Mouse (Mus musculus) CH12.LX (cell line): ENCODE data around the gene Gtf3c5. TPM values are rescaled to one million over a fixed set of nuclear protein-coding genes. Genes with fewer than 3 reads are reported as not detected.

Experiments used
- DNase-seq: peaks from one replicate; pipeline ENCODE4 v3.0.0-alpha.2; 2013; ENCODE audit errors: extremely low read depth
- H3K27ac ChIP-seq: 2 replicates; pipeline ENCODE4 v1.5.1; 2012; ENCODE audit warnings: low read depth, mild to moderate bottlenecking, control low read depth, moderate library complexity; ENCODE audit not compliant: insufficient read depth
- H3K27me3 ChIP-seq: replicated peaks from 2 replicates; pipeline ENCODE3; 2012; ENCODE audit warnings: inconsistent platforms
- H3K36me3 ChIP-seq, 2 experiments: replicated peaks in 1 of 2; 2 replicates each; pipeline versions ENCODE3 to v1.6.1; 2012; ENCODE audit warnings: inconsistent platforms in 1 of 2, low read length in 1 of 2, mild to moderate bottlenecking in 1 of 2, mixed read lengths in 1 of 2, moderate library complexity in 1 of 2; ENCODE audit not compliant: control insufficient read depth in 1 of 2, insufficient read depth in 1 of 2
- H3K4me1 ChIP-seq, 2 experiments: 2 replicates each; pipeline ENCODE4 v1.6.1; 2012; ENCODE audit warnings: inconsistent platforms in 1 of 2, moderate library complexity in 1 of 2; ENCODE audit not compliant: insufficient read depth in 2 of 2, control insufficient read depth in 1 of 2
- H3K4me2 ChIP-seq: 2 replicates; pipeline ENCODE4 v1.6.1; 2012; ENCODE audit warnings: low read depth, mild to moderate bottlenecking, control low read depth; ENCODE audit not compliant: poor library complexity, insufficient read depth, severe bottlenecking
- H3K4me3 ChIP-seq, 3 experiments: fragments of 150-350 bp in 1 of 3; sonication (generic) in 1 of 3; replicated peaks in 1 of 3; 2 replicates each; pipeline versions ENCODE3 to v1.5.1; 2011 to 2012; ENCODE audit warnings: low read depth in 2 of 3, low read length in 2 of 3, mild to moderate bottlenecking in 2 of 3, moderate library complexity in 2 of 3, control low read depth in 1 of 3, improper control_type of control experiment in 1 of 3, inconsistent platforms in 1 of 3, mixed read lengths in 1 of 3; ENCODE audit not compliant: poor library complexity in 1 of 3
- H3K79me2 ChIP-seq: replicated peaks from 2 replicates; pipeline ENCODE4 v1.6.1; 2012; ENCODE audit warnings: mild to moderate bottlenecking, moderate library complexity; ENCODE audit not compliant: control insufficient read depth, poor library complexity, insufficient read depth, severe bottlenecking; ENCODE audit errors: extremely low read depth
- H3K9ac ChIP-seq: 2 replicates; pipeline ENCODE4 v1.6.1; 2012; ENCODE audit warnings: low read depth, mild to moderate bottlenecking, control low read depth, moderate library complexity; ENCODE audit not compliant: insufficient read depth
- H3K9me3 ChIP-seq: replicated peaks from 2 replicates; pipeline ENCODE3; 2012; ENCODE audit warnings: low read length, inconsistent platforms, mixed read lengths
- BHLHE40 ChIP-seq: IDR thresholded peaks from 2 replicates; pipeline ENCODE4 v1.6.1; 2011; ENCODE audit warnings: mild to moderate bottlenecking, low read depth, low read length, improper control_type of control experiment
- CHD2 ChIP-seq: IDR thresholded peaks from 2 replicates; pipeline ENCODE4 v1.6.1; 2011; ENCODE audit warnings: low read length, improper control_type of control experiment
- CTCF ChIP-seq, 2 experiments: IDR thresholded peaks in 1 of 2; conservative IDR thresholded peaks in 1 of 2; 2 replicates each; pipeline ENCODE4 v1.5.1; 2011 to 2012; ENCODE audit warnings: low read depth in 2 of 2, low read length in 2 of 2, improper control_type of control experiment in 1 of 2, inconsistent platforms in 1 of 2, mild to moderate bottlenecking in 1 of 2, moderate library complexity in 1 of 2
- E2F4 ChIP-seq: IDR thresholded peaks from 2 replicates; pipeline ENCODE4 v1.6.1; 2011; ENCODE audit warnings: low read depth, low read length, improper control_type of control experiment; ENCODE audit not compliant: insufficient replicate concordance
- ELF1 ChIP-seq: IDR thresholded peaks from 2 replicates; pipeline ENCODE4 v1.6.1; 2014; ENCODE audit warnings: low read depth, mild to moderate bottlenecking, inconsistent platforms, low read length, improper control_type of control experiment
- EP300 ChIP-seq: IDR thresholded peaks from 2 replicates; pipeline ENCODE4 v1.6.1; 2011; ENCODE audit warnings: low read length, improper control_type of control experiment
- ETS1 ChIP-seq: conservative IDR thresholded peaks from 2 replicates; pipeline ENCODE4 v1.6.1; 2012; ENCODE audit warnings: low read depth, mild to moderate bottlenecking, inconsistent platforms, low read length, improper control_type of control experiment, moderate library complexity
- GABPA ChIP-seq: IDR thresholded peaks from 2 replicates; pipeline ENCODE4 v1.6.1; 2012; ENCODE audit warnings: low read depth, low read length, improper control_type of control experiment, inconsistent platforms; ENCODE audit not compliant: insufficient replicate concordance
- JUN ChIP-seq: IDR thresholded peaks from 2 replicates; pipeline ENCODE4 v1.6.1; 2011; ENCODE audit warnings: low read depth, mild to moderate bottlenecking, low read length, improper control_type of control experiment, moderate library complexity; ENCODE audit not compliant: insufficient read depth
- JUND ChIP-seq: conservative IDR thresholded peaks from 2 replicates; pipeline ENCODE4 v1.6.1; 2011; ENCODE audit warnings: low read depth, low read length, improper control_type of control experiment
- KAT2A ChIP-seq: IDR thresholded peaks from 2 replicates; pipeline ENCODE4 v1.6.1; 2012; ENCODE audit warnings: low read length, improper control_type of control experiment, inconsistent platforms; ENCODE audit not compliant: insufficient replicate concordance
- MAZ ChIP-seq: IDR thresholded peaks from 2 replicates; pipeline ENCODE4 v1.6.1; 2012; ENCODE audit warnings: low read depth, mild to moderate bottlenecking, inconsistent platforms, low read length, improper control_type of control experiment, moderate library complexity
- MEF2A ChIP-seq: IDR thresholded peaks from 2 replicates; pipeline ENCODE4 v1.6.1; 2014; ENCODE audit warnings: low read depth, mild to moderate bottlenecking, inconsistent platforms, low read length, improper control_type of control experiment, borderline replicate concordance
- NELFE ChIP-seq: IDR thresholded peaks from 2 replicates; pipeline ENCODE4 v1.6.1; 2011; ENCODE audit warnings: low read depth, low read length, improper control_type of control experiment
- PAX5 ChIP-seq: IDR thresholded peaks from 2 replicates; pipeline ENCODE4 v1.6.1; 2012; ENCODE audit warnings: low read length, inconsistent platforms, mixed read lengths
- POLR2A ChIP-seq: IDR thresholded peaks from 2 replicates; pipeline ENCODE4 v1.6.1; 2011; ENCODE audit warnings: low read depth, mild to moderate bottlenecking, improper control_type of control experiment, low read length
- POLR2AphosphoS2 ChIP-seq: IDR thresholded peaks from 2 replicates; pipeline ENCODE4 v1.6.1; 2011; ENCODE audit warnings: low read depth, low read length, improper control_type of control experiment
- RAD21 ChIP-seq: IDR thresholded peaks from 2 replicates; pipeline ENCODE4 v1.6.1; 2011; ENCODE audit warnings: low read depth, mild to moderate bottlenecking, low read length, improper control_type of control experiment, moderate library complexity
- RCOR1 ChIP-seq: conservative IDR thresholded peaks from 2 replicates; pipeline ENCODE4 v1.6.1; 2012; ENCODE audit warnings: low read depth, mild to moderate bottlenecking, inconsistent platforms, low read length, improper control_type of control experiment
- SIN3A ChIP-seq: IDR thresholded peaks from 2 replicates; pipeline ENCODE4 v1.6.1; 2012; ENCODE audit warnings: low read length, improper control_type of control experiment, inconsistent platforms
- SMC3 ChIP-seq: IDR thresholded peaks from 2 replicates; pipeline ENCODE4 v1.6.1; 2011; ENCODE audit warnings: low read depth, low read length, improper control_type of control experiment
- TBP ChIP-seq: conservative IDR thresholded peaks from 2 replicates; pipeline ENCODE4 v1.6.1; 2011; ENCODE audit warnings: low read depth, low read length, improper control_type of control experiment
- TCF12 ChIP-seq: IDR thresholded peaks from 2 replicates; pipeline ENCODE4 v1.6.1; 2014; ENCODE audit warnings: low read depth, mild to moderate bottlenecking, inconsistent platforms, low read length, improper control_type of control experiment
- UBTF ChIP-seq: IDR thresholded peaks from 2 replicates; pipeline ENCODE4 v1.6.1; 2012; ENCODE audit warnings: low read depth, mild to moderate bottlenecking, inconsistent platforms, low read length, improper control_type of control experiment, moderate library complexity
- USF1 ChIP-seq: IDR thresholded peaks from 2 replicates; pipeline ENCODE4 v1.6.1; 2014; ENCODE audit warnings: low read depth, mild to moderate bottlenecking, inconsistent platforms, low read length, improper control_type of control experiment
- ZC3H11A ChIP-seq: IDR thresholded peaks from 2 replicates; pipeline ENCODE4 v1.6.1; 2012; ENCODE audit warnings: low read depth, mild to moderate bottlenecking, inconsistent platforms, low read length, improper control_type of control experiment
- ZKSCAN1 ChIP-seq: IDR thresholded peaks from 2 replicates; pipeline ENCODE4 v1.6.1; 2012; ENCODE audit warnings: low read depth, inconsistent platforms, low read length, improper control_type of control experiment, borderline replicate concordance
- ZMIZ1 ChIP-seq: IDR thresholded peaks from 2 replicates; pipeline ENCODE4 v1.6.1; 2012; ENCODE audit warnings: low read depth, mild to moderate bottlenecking, inconsistent platforms, low read length, improper control_type of control experiment
- ZNF384 ChIP-seq: IDR thresholded peaks from 2 replicates; pipeline ENCODE4 v1.6.1; 2012; ENCODE audit warnings: low read depth, low read length, improper control_type of control experiment, inconsistent platforms
- dilution Hi-C: fragments of 300-500 bp; cut with MboI; formaldehyde crosslinking; loops from 2 replicates; pipeline ENCODE4 v1.14.3; 2020; ENCODE audit warnings: low sequenced_read_pairs; ENCODE audit not compliant: extremely low pct_unique_long_range_greater_than_20kb, extremely low pct_ligation_motif_present
- in situ Hi-C: fragments of 300-500 bp; cut with MboI; formaldehyde crosslinking; loops from 3 replicates; pipeline ENCODE4 v1.14.3; 2019; ENCODE audit warnings: low sequenced_read_pairs, low pct_ligation_motif_present, low pct_unique_long_range_greater_than_20kb, mixed read lengths
- polyA plus RNA-seq: library from polyadenylated mRNA; unstranded; fragments of >175 nt; gene quantifications from 2 replicates; pipeline ENCODE4 v1.2.1, GENCODE M21; 2012; ENCODE audit warnings: low read depth; ENCODE audit not compliant: insufficient read length
- total RNA-seq, 2 experiments: library from RNA; depleted of rRNA; stranded (reverse); fragments of 300-350 nt in 1 of 2; fragments of >200 nt in 1 of 2; gene quantifications; 2 replicates each; pipeline ENCODE4 v1.2.3; 2012 to 2014

The Gtf3c5 gene
- total and polyA plus RNA-seq, 3 experiments, result 8.6 to 27.4 (median 12.5) TPM

DNA sequence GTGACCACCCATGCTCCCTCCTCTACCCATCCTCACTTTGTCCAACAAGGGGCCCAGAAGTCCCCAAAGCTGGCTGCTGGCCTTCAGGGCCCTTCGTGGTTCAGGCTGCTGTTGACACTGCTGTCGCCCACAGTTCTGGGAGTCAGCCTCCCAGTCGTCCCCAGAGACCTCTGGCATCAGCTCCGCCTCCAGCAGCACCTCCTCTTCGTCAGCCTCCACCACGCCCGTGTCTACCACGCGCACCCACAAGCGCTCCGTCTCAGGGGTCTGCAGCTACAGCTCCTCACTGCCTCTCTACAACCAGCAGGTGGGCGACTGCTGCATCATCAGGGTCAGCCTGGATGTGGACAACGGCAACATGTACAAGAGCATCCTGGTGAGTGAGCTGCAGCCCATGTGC lies 34.4 kb downstream of the Gtf3c5 start:
- no peaks in the 10 kb centered on the region for H3K27me3 ChIP-seq
- H3K4me2 ChIP-seq, result no peak overlapping the region
- in situ Hi-C loops, result loop anchor here (5.0 kb wide), 1 partner anchor 37 kb away; the partner anchor contains the start of gene Ralgds
- no peak overlapping the region for H3K9ac ChIP-seq
- DNase-seq, result no peak
- H3K27ac ChIP-seq, result no peak overlapping the region
- dilution Hi-C loops, result no loop called here
- H3K36me3 ChIP-seq, result peaks cover 56 to 95% of the 10 kb centered on the region in 2 experiments
- peaks cover 7 to 24% of the 10 kb centered on the region in 2 experiments for H3K4me1 ChIP-seq
- TF ChIP-seq POLR2AphosphoS2 (no peak), PAX5 (no peak), ZC3H11A (no peak), E2F4 (no peak), ETS1 (no peak), JUND (no peak)
- H3K79me2 ChIP-seq, result no peaks in the 10 kb centered on the region
- H3K9me3 ChIP-seq, result no peaks in the 10 kb centered on the region
- no peak overlapping the region for H3K4me3 ChIP-seq

DNA sequence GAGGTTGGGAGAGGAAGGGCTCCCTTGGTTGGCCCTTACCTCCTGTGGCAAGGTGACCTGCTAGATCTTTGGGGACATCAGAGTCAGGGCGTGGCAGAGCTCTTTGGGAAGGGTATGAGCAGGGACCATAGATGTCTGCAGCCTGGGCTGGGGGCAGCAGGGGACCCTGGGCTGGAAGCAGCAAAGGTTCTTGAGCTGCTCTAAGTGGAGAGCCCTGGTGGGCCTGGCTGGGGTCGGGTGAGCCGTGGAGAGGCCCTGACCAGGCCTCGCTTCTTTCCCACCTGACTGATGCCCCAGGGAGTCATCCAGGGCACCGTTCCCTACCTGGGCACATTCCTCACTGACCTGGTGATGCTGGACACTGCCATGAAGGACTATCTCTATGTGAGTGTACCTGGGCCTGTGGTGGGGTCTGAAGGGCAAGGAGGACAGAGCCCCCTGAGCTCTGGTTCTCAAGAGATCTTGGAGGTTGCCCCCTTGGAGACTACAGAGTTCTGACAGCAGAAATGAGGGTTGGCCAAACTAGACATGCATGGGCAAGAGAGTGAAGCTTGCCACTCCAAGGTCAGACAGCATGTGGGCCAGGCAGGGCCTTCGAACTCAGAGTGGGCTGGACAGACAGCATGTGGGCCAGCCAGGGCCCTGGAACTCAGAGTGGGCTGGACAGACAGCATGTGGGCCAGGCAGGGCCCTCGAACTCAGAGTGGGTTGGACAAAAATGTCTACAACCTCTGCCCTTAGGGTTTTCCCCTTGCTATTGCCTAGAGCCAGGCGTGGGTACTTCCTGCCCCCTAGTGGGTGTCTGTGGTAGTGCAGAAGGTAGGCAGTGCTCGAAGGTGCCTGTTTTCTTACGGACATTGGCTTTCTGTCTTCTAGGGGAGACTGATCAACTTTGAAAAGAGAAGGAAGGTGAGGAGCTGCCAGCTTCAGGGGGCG lies 36.0 kb downstream of the Gtf3c5 start:
- H3K9me3 ChIP-seq, result no peaks in the 10 kb centered on the region
- H3K36me3 ChIP-seq, result peaks cover 68 to 96% of the 10 kb centered on the region in 2 experiments
- peaks cover 7 to 35% of the 10 kb centered on the region in 2 experiments for H3K4me1 ChIP-seq
- no peaks in the 10 kb centered on the region for H3K27me3 ChIP-seq
- no peaks in the 10 kb centered on the region for H3K79me2 ChIP-seq
- no peak overlapping the region for H3K9ac ChIP-seq
- no peak overlapping the region for H3K4me3 ChIP-seq
- peak; percentile 88 for DNase-seq
- dilution Hi-C loops (no loop called here), in situ Hi-C loops (loop anchor here (5.0 kb wide), 1 partner anchor 35 kb away; the partner anchor contains the start of gene Ralgds)
- H3K4me2 ChIP-seq, result no peak overlapping the region
- H3K27ac ChIP-seq, result no peak overlapping the region
- TF ChIP-seq JUND (no peak), BHLHE40 (no peak), SIN3A (0 out of 2 replicates have a peak, but pooled peaks have one; percentile 2), POLR2AphosphoS2 (no peak), TCF12 (no peak), TBP (no peak), NELFE (peak; percentile 35; the same call in 1 of the 2 replicates), ZMIZ1 (no peak), SMC3 (peak; percentile 99), MEF2A (peak; percentile 27; the same call in 1 of the 2 replicates), JUN (no peak), CHD2 (no peak), KAT2A (no peak), CTCF (conservative IDR thresholded peaks at IDR 0.05 in 1 of 2, IDR thresholded peaks at IDR 0.05 in 1 of 2; ENCODE audit: low read depth in 2 of 2, low read length in 2 of 2) (peak; percentile 90 to 99), EP300 (no peak), ETS1 (no peak), ZC3H11A (peak; percentile 90), E2F4 (no peak), GABPA (no peak), RCOR1 (no peak), MAZ (no peak), ZNF384 (no peak), USF1 (no peak), RAD21 (no peak; the same call in none of the 2 replicates), ZKSCAN1 (no peak), UBTF (no peak), ELF1 (no peak), POLR2A (no peak)
